Mouse (Mus musculus) liver, embryonic 15.5 days (tissue): ENCODE measurements around the gene Myoz1. TPM values are rescaled to one million over a fixed set of nuclear protein-coding genes. Genes with fewer than 3 reads are reported as not detected.
"Not testable (repeated sequence)": the region's sequence is repeated elsewhere in the genome, so short reads cannot be mapped to it uniquely, and the experiment has no call there.

Experiments used
- ATAC-seq: fragments of 200-750 bp; cut with Nextera tagmentation; 2 replicates; pipeline ENCODE4 v1.8.0; 2017; ENCODE audit warnings: moderate number of reproducible peaks, mild to moderate bottlenecking, moderate library complexity; ENCODE audit not compliant: insufficient read depth
- H3K27ac ChIP-seq: fragments of 300-500 bp; sonication (generic); replicated peaks from 2 replicates; pipeline ENCODE4 v1.5.1; 2015; ENCODE audit warnings: mild to moderate bottlenecking, inconsistent platforms
- H3K27me3 ChIP-seq: fragments of 300-500 bp; sonication (generic); 2 replicates; pipeline ENCODE4 v1.6.1; 2015; ENCODE audit warnings: mild to moderate bottlenecking, inconsistent platforms
- H3K36me3 ChIP-seq: fragments of 300-500 bp; sonication (generic); replicated peaks from 2 replicates; pipeline ENCODE4 v1.6.1; 2015; ENCODE audit warnings: moderate library complexity, mild to moderate bottlenecking, inconsistent platforms
- H3K4me1 ChIP-seq: fragments of 300-500 bp; sonication (generic); replicated peaks from 2 replicates; pipeline ENCODE4 v1.6.1; 2015; ENCODE audit warnings: inconsistent platforms
- H3K4me2 ChIP-seq: fragments of 300-500 bp; sonication (generic); 2 replicates; pipeline ENCODE4 v1.6.1; 2015; ENCODE audit warnings: moderate library complexity, mild to moderate bottlenecking, inconsistent platforms
- H3K4me3 ChIP-seq: fragments of 300-500 bp; sonication (generic); replicated peaks from 2 replicates; pipeline ENCODE4 v1.5.1; 2015; ENCODE audit warnings: mild to moderate bottlenecking, inconsistent platforms
- H3K9ac ChIP-seq: fragments of 300-500 bp; sonication (generic); 2 replicates; pipeline ENCODE4 v1.6.1; 2015; ENCODE audit warnings: moderate library complexity, mild to moderate bottlenecking, inconsistent platforms
- H3K9me3 ChIP-seq: fragments of 300-500 bp; sonication (generic); replicated peaks from 2 replicates; pipeline ENCODE4 v1.6.1; 2016; ENCODE audit warnings: inconsistent platforms
- WGBS: fragments of 180-500 bp; shearing (Covaris S2); methylation state at CpG from one replicate; pipeline ENCODE4 v1.1.7; 2015; ENCODE audit warnings: mixed read lengths; ENCODE audit not compliant: insufficient replicate concordance; 5-methylcytosine and 5-hydroxymethylcytosine counted together
- polyA plus RNA-seq: library from polyadenylated mRNA; unstranded; fragments of >200 nt; fragmentation: Nextera tagmentation; extraction: Ambion mirVana; gene quantifications from 2 replicates; pipeline ENCODE4 v1.2.1, GENCODE M21; 2015

Myoz1 gene
- polyA plus RNA-seq, 1 experiment from 2014 or later = 4.4 TPM

- WGBS = 75% methylated on average over 3 of the region's 3 CpGs
- ATAC-seq = not testable (repeated sequence)
Observed at GRCm38 (mm10) chr14:20636968-20637367, 19.4 kb downstream of the Myoz1 start.

GRCm38 (mm10) chr14:20635546-20635945, 20.8 kb downstream of the Myoz1 start:
- no peak overlapping the region for H3K4me3 ChIP-seq
- no peaks in the 10 kb centered on the region for H3K9me3 ChIP-seq
- no peaks in the 10 kb centered on the region for H3K36me3 ChIP-seq
- H3K27me3 ChIP-seq = no peaks in the 10 kb centered on the region
- no peak for ATAC-seq
- H3K9ac ChIP-seq = no peak overlapping the region
- H3K27ac ChIP-seq = no peak overlapping the region
- no peak overlapping the region for H3K4me2 ChIP-seq
- WGBS = 56% methylated on average over 2 of the region's 2 CpGs
- H3K4me1 ChIP-seq = peaks cover 17% of the 10 kb centered on the region

More at GRCm38 (mm10) chr14:20636968-20637367, 19.4 kb downstream of the Myoz1 start:
- not testable (repeated sequence) for H3K4me2 ChIP-seq, H3K9me3 ChIP-seq, H3K9ac ChIP-seq, H3K4me3 ChIP-seq, H3K27me3 ChIP-seq, H3K36me3 ChIP-seq, H3K27ac ChIP-seq
- peaks cover 23% of the 10 kb centered on the region for H3K4me1 ChIP-seq

- H3K9ac ChIP-seq = no peak overlapping the region
- no peak overlapping the region for H3K27ac ChIP-seq
- H3K9me3 ChIP-seq = no peaks in the 10 kb centered on the region
- H3K4me2 ChIP-seq = no peak overlapping the region
- no peaks in the 10 kb centered on the region; the same call in 1 of the 2 replicates for H3K4me1 ChIP-seq
- WGBS = 37% methylated on average over 4 of the region's 4 CpGs
- no peak overlapping the region for H3K4me3 ChIP-seq
- H3K36me3 ChIP-seq = no peaks in the 10 kb centered on the region
- ATAC-seq = no peak
- no peaks in the 10 kb centered on the region for H3K27me3 ChIP-seq
Observed at GRCm38 (mm10) chr14:20631253-20631652, 25.1 kb downstream of the Myoz1 start.

DNA sequence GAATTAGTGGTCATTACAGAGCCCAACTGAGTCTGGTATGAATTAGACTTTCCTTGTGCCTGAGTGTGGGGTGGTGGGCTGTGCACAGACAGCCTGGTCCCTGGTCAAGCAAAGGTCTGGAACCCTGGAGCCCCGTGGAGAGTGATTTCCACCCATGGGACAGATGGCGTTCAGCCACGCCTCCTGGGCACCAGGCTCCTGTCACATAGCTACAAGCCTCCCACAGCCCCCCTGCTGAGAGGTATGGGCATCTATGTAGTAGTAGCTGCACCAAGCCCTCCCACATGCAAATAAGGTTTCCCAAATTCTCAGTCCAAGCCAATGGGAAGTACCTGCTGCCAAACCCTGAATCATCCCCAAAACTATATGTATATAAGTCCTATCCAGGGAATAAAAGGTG, 29.4 kb downstream of the Myoz1 start:
- ATAC-seq = no peak
- Histone ChIP-seq H3K4me1 (peaks cover 7% of the 10 kb centered on the region), H3K27ac (no peak overlapping the region), H3K27me3 (no peaks in the 10 kb centered on the region), H3K4me2 (no peak overlapping the region), H3K9me3 (no peaks in the 10 kb centered on the region), H3K9ac (no peak overlapping the region), H3K4me3 (no peak overlapping the region), H3K36me3 (no peaks in the 10 kb centered on the region)
- 64% methylated on average over 3 of the region's 3 CpGs for WGBS

DNA sequence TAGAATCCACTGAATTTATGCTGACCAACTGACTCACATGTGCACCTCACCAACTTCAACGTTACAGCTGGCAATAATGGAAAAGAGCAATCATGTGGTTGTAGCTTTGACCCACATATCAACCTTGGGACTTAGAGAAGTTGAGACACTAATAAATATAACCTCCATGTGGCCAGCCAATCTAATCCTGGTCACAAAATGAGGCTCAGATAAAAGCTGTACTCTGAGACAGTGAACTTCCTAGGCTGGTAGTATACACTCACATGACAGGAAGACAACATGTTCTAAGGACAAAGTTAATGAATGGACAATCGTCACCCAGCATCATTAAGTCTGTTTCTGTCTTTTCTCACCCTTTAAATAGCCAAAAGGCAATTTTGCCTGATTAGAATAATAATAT, 29.9 kb downstream of the Myoz1 start:
- no peaks in the 10 kb centered on the region for H3K9me3 ChIP-seq
- no peak overlapping the region for H3K27ac ChIP-seq
- H3K4me1 ChIP-seq = peaks cover 7% of the 10 kb centered on the region
- no peak overlapping the region for H3K4me2 ChIP-seq
- no peak overlapping the region for H3K4me3 ChIP-seq
- H3K36me3 ChIP-seq = no peaks in the 10 kb centered on the region
- no peak overlapping the region for H3K9ac ChIP-seq
- H3K27me3 ChIP-seq = no peaks in the 10 kb centered on the region
- WGBS = 73% methylated on average over 2 of the region's 2 CpGs
- no peak for ATAC-seq

- WGBS = 75% methylated on average over 3 of the region's 3 CpGs
- ATAC-seq = no peak
- H3K27ac ChIP-seq = no peak overlapping the region
Observed at GRCm38 (mm10) chr14:20622907-20623306, 33.4 kb downstream of the Myoz1 start.

DNA sequence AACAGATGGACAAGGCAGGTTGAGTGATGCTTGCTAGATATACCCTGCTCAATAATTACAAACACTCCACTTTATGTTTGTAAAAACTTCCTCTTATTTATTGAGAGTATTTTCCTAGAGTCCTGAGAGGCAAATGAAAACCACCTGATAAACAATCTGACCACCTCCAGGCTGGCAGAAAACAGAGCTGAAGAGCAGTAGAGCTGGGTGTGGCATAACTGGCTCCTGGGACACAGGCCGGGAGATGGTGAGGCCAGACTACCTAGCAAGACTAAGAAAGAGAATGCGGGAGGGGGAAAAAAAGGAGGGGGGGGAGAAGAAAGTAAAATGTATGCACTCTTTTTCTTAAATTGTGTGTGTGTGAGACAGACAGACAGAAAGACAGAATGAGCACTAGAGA, 33.9 kb downstream of the Myoz1 start:
- WGBS = 31% methylated on average over 2 of the region's 2 CpGs
- Histone ChIP-seq H3K36me3 (no peaks in the 10 kb centered on the region), H3K9me3 (no peaks in the 10 kb centered on the region), H3K4me2 (no peak overlapping the region), H3K27me3 (no peaks in the 10 kb centered on the region), H3K4me1 (peaks cover 12% of the 10 kb centered on the region), H3K27ac (no peak overlapping the region), H3K4me3 (no peak overlapping the region), H3K9ac (no peak overlapping the region)
- no peak; the same call in 1 of the 2 replicates for ATAC-seq

More at GRCm38 (mm10) chr14:20622907-20623306, 33.4 kb downstream of the Myoz1 start:
- Histone ChIP-seq H3K9ac (no peak overlapping the region), H3K36me3 (no peaks in the 10 kb centered on the region), H3K27me3 (no peaks in the 10 kb centered on the region), H3K4me2 (no peak overlapping the region), H3K4me1 (peaks cover 12% of the 10 kb centered on the region), H3K9me3 (no peaks in the 10 kb centered on the region), H3K4me3 (no peak overlapping the region)

- Histone ChIP-seq H3K36me3 (no peaks in the 10 kb centered on the region), H3K9me3 (no peaks in the 10 kb centered on the region), H3K4me3 (no peak overlapping the region), H3K9ac (no peak overlapping the region), H3K27ac (no peak overlapping the region), H3K27me3 (no peaks in the 10 kb centered on the region), H3K4me1 (peaks cover 12% of the 10 kb centered on the region), H3K4me2 (no peak overlapping the region)
- 65% methylated on average over 2 of the region's 2 CpGs for WGBS
- ATAC-seq = no peak
Observed at GRCm38 (mm10) chr14:20621903-20622302, 34.4 kb downstream of the Myoz1 start.

GRCm38 (mm10) chr14:20619131-20619530, 37.2 kb downstream of the Myoz1 start:
- no peak for ATAC-seq
- H3K4me2 ChIP-seq = no peak overlapping the region
- no peaks in the 10 kb centered on the region for H3K27me3 ChIP-seq
- H3K36me3 ChIP-seq = no peaks in the 10 kb centered on the region
- no peak overlapping the region for H3K4me3 ChIP-seq
- peaks cover 34% of the 10 kb centered on the region for H3K4me1 ChIP-seq
- H3K9me3 ChIP-seq = no peaks in the 10 kb centered on the region
- no peak overlapping the region for H3K27ac ChIP-seq
- H3K9ac ChIP-seq = no peak overlapping the region

GRCm38 (mm10) chr14:20618211-20618610, 38.1 kb downstream of the Myoz1 start:
- Histone ChIP-seq H3K36me3 (no peaks in the 10 kb centered on the region), H3K4me2 (no peak overlapping the region), H3K27ac (no peak overlapping the region), H3K4me3 (no peak overlapping the region), H3K4me1 (peaks cover 34% of the 10 kb centered on the region), H3K27me3 (no peaks in the 10 kb centered on the region), H3K9me3 (no peaks in the 10 kb centered on the region), H3K9ac (no peak overlapping the region)
- 20% methylated on average over 5 of the region's 5 CpGs for WGBS
- ATAC-seq = 0 out of 2 replicates have a peak, but pooled peaks have one; percentile 28

GRCm38 (mm10) chr14:20616421-20616820, 39.9 kb downstream of the Myoz1 start:
- 27% methylated on average over 2 of the region's 2 CpGs for WGBS
- no peaks in the 10 kb centered on the region for H3K27me3 ChIP-seq
- no peaks in the 10 kb centered on the region for H3K36me3 ChIP-seq
- H3K4me3 ChIP-seq = no peak overlapping the region
- no peak overlapping the region for H3K9ac ChIP-seq
- H3K27ac ChIP-seq = no peak overlapping the region
- ATAC-seq = no peak
- no peak overlapping the region for H3K4me2 ChIP-seq
- no peaks in the 10 kb centered on the region for H3K9me3 ChIP-seq
- peaks cover 27% of the 10 kb centered on the region for H3K4me1 ChIP-seq

- WGBS = 85% methylated on average over 2 of the region's 2 CpGs
- Histone ChIP-seq H3K27ac (no peak overlapping the region), H3K9me3 (no peaks in the 10 kb centered on the region), H3K4me2 (no peak overlapping the region), H3K4me3 (no peak overlapping the region), H3K27me3 (no peaks in the 10 kb centered on the region), H3K36me3 (no peaks in the 10 kb centered on the region), H3K9ac (no peak overlapping the region), H3K4me1 (peaks cover 32% of the 10 kb centered on the region)
- no peak for ATAC-seq
Observed at GRCm38 (mm10) chr14:20615075-20615474, 41.3 kb downstream of the Myoz1 start.
